Mouse (Mus musculus) G1E (cell line): ENCODE results near the gene Mthfd2l.

ENCODE experiments used
- CTCF ChIP-seq: IDR thresholded peaks from 2 replicates; pipeline ENCODE4 v1.5.1; 2012; ENCODE audit warnings: low read depth, low read length, inconsistent platforms, mixed read lengths
- GATA1 ChIP-seq: IDR thresholded peaks from 2 replicates; pipeline ENCODE4 v1.6.1; 2012; ENCODE audit warnings: borderline replicate concordance, low read length, inconsistent platforms, mixed read lengths
- GATA2 ChIP-seq: IDR thresholded peaks from 2 replicates; pipeline ENCODE4 v1.6.1; 2012; ENCODE audit warnings: low read depth, low read length, inconsistent platforms, borderline replicate concordance
- POLR2AphosphoS5 ChIP-seq: IDR thresholded peaks from 2 replicates; pipeline ENCODE4 v1.6.1; 2012; ENCODE audit warnings: low read depth, low read length, inconsistent platforms; ENCODE audit not compliant: insufficient replicate concordance
- TAL1 ChIP-seq: conservative IDR thresholded peaks from 2 replicates; pipeline ENCODE4 v1.6.1; 2012; ENCODE audit warnings: low read depth, low read length, inconsistent platforms, mixed read lengths

GRCm38 (mm10) chr5:90964316-90964715 lies 33.4 kb downstream of the Mthfd2l start:
- TF ChIP-seq CTCF (peak; percentile 76), TAL1 (no peak), GATA1 (no peak), POLR2AphosphoS5 (no peak), GATA2 (no peak)
